Mouse (Mus musculus) lung, postnatal 10 days (tissue): ENCODE results near the gene Ddx55.

ENCODE experiments used
- DNase-seq: peaks from one replicate; pipeline ENCODE4 v3.0.0; 2021

Ddx55 gene

DNA sequence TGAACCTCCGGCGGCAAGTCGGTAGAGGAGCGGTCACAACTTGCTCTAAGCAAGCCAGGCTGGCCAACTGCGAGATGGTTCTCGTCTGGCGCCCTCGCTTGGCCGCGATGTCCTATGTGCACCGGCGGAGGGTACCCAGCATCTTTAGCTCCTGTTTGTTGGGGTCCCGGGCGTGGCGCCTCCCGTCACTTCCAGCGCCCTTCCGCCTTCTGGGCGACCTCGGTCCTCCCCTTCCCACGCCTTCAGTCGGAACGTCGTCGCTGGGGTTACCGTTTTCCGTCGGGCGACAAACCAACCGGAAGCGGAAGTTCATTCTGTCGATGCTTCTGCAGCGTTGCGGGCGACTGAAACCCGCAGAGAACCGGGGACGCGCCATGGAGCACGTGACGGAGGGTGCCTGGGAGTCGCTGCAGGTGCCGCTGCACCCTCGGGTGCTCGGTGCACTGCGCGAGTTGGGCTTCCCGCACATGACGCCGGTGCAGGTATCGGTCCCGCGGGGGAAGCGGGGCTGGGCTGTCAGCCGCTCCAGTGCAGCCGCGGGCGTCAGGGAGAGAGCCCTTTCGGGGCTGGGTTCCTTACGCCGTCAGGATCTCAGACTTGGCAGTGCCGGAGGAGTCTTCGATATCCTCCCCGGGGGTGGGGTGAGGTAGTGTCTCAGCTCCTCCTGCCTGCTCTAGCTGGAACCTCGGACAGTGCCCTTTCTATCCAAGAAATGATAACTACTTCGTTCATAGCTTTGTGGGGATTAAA is at the start of gene Ddx55:
Gene Ddx55, plus strand, starts transcription at position 307 of the 750 bp plus-strand sequence.
- peak; percentile 95 for DNase-seq

DNA sequence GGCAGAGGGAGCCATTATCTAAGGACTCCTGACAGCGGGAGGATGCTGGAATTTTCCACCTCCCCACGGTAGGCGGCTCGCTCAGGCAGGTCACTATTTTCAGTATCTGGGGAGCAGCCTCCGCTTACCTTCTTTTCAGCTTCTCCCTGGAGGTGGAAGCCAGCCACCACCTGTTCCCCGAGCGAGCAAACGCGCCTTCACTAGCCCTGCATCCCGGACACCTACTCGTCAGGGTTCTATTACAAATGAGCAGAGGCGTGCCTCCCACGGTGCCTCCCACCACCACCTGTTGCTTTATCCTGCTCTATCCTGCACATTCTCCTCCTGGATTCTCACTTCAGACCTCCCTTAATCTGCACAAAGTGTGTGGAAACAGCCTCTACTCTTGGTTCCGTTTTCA is 48.9 kb upstream of the Ddx55 start:
- DNase-seq, result no peak

DNA sequence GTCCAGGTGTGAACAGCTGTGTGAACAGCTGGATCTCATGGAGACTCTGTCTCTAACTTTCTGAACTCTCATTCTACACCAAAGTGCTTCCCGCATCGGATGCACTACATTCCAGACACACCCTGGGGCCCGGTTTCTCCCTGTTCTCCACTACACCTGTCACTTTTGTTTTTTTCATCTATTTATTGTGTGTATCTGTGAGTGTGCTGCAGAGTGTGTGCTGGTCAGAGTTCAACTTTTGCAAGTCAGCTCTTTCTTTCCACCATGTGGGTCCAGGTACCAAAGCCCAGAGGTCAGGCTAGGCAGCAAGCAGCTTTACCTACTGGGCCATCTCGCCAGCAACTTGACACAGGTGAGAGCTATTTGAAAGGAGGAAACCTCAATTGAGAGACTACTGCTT is 47.4 kb upstream of the Ddx55 start:
- no peak for DNase-seq

DNA sequence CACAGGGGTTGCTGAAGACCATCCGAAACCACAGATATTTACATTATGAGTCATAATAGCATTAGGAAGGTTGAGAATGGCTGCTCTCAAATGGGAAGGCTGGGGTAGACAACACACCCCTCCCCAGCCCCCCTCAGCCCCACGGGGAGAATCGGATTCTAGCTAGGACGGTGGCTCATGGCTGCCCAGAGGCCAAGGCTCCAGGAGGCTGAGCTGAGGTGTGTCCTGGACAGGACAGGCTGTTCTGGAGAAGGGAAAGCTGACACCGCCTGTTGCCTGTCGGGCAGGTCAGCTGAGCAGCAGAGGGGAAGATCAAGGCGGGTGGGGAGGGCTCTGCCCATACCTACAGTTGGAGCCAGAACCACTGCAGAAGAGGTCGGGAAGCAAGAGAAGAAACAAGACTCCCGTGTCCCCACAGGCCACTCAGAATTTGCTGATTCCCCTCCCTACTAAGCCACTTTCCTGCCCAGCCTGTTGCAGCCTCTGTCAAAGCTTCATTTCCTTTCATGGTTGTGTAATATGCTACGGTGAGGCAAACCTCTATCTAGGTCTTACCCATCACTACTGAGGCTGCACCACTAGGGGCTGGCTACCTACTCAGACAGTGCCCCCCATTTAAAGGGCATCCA is 45.8 kb upstream of the Ddx55 start:
- DNase-seq, result no peak

DNA sequence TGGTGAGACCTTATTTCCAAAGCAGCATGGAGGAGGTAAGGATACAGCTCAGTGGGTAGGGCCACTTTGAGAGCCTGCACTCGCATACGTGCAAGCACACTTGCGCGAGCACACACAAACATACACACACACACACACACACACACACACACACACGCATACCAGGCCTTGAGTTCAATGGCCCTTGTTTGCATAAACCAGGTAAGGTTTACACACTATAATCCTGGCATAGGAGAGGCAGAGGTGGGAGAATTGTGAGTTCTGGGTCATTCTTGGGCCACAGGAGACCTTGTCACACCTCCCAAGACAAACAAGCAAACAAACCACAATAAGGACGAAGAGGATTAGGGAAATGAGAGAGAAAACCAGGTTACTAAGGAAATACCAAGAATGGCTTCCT is 43.5 kb upstream of the Ddx55 start:
- no peak for DNase-seq

DNA sequence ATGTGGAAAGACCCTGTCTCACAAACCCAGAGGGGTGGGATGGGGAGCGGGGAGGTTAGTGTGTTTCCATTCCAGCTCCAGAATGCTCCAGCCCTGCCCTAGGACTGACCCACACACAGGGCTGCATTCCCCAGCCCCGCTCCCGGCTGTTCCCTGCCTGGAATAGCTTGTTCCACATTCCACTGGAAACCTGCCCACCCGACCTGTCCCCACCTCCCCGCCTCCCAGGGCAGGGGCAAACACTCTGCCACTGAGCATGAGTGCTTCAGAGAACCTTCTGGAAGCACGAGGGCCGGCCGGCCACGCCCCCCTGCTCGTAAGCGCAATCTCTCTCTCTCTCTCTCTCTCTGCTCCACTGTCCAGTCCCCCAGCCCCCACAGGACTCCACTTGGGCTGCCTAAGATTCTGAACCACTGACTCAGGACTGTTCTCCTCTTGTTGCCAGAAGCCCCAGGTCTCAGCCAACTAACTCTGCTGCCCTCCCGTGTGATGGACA is 42.9 kb upstream of the Ddx55 start:
- DNase-seq, result peak; percentile 89

DNA sequence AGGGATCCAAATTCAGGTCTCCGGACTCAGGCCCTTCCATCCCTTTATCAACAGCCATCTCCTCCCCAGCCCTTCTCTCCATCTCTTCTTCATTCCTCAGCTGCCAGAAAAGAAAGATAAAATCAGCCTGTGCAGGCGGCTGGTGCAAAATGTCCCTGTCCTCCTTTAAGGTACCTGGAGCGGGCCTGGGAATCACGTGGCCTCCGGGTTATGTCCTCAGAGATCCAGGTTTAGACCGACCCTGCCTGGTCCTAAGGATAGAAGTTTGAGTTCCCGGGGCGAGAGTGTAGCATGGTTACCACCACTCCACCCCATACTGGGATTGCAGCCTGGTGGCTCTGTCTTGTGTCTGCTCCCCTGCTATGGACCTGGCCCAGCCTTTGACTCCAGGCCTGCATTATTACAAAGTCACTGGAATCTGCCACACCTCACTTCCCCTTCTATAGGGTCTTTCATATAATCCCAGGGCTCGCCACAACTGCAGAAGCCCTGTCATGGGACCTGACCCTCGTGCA is 42.1 kb upstream of the Ddx55 start:
- DNase-seq, result no peak

DNA sequence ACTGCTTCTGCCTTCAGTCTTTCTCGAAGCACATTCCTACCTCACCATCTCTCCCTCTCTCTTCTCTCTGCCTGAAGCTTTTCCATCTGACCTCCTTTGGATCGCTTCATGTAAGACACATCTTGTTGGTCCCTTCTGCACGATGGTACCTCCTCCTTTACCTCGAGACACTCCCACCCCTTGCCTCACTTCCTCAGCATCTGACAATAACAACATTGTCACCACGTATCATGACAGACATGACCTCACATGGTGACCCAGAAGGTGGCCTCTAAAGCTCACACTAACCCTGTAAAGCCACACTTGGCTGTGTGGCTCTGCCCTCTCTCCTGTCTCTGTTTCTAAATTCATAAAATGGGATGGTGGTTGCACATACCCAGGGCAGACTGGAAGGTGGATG is 36.9 kb upstream of the Ddx55 start:
- DNase-seq, result no peak

DNA sequence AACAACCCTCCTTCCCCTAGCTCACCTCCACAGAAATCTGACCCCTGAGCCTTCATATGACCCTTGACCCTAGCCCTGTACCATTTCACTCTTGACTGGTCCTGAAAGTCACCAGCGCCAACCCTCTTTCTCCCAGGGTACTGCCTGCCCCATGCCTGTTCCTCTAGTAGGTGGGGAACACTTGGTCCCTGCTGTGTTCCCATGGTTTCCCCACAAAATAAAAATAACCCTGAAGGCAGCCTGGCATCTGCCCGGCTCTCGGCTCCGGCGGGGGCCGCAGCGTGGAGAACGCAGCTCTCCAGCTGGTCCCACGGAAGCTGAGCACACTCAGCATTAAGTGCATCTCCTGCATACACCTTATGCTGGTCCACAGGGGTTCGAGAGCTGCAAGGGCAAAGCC is 34.0 kb upstream of the Ddx55 start:
- no peak for DNase-seq

DNA sequence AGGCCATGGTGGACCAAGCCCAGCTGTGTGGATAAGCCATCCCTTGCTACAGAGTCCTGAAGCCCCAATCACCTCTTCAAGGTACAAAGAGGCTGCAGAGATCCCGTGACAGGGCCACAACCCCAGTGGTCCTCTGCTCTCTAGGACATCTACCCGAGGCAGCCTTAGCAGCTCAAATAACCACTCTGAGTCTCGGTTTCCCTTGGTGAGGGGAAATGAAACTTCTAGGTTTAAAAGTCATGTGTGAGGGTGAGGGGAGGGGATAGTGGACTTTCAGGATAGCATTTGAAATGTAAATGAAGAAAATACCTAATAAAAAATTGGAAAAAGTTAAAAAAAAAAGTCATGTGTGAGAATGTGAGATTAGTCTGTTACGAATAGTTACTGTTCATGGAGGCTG is 31.1 kb upstream of the Ddx55 start:
- no peak for DNase-seq

DNA sequence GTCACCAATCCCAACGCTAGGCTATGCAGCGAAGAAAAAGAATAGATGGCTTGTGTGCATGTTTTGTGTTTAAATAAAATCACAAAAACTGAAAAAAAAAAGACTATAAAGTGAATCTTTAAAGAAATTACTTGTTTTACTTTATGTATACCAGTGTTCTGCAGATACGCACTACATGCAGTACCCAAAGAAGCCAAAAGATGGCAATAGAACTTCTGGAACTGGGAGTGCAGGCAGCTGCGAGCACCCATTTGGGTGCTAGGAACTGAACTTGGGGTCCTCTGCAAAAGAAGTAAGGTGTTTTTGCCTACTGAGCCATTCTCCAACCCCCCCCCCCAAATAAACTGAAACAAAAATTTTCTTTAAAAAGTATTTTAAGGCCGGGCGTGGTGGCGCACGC is 29.6 kb upstream of the Ddx55 start:
- no peak for DNase-seq

DNA sequence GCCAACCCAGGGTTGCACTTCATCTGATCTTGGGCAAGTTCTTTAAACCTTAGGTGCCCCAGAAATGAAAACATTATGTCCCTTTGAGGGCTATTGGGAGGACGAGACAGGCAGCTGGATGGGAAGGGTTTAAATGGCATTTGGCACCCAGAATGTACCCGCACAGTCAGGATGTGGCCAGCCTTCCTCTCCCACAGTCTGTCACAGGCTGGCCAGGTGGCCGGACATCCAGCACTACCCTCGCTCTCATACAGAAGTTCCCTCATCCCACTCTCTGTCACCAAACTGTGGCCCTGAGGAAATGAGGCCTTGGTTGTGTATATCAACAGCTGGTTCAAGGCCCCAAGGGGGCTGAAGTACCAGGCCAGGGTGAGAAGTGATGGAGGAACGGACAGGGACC is 27.7 kb upstream of the Ddx55 start:
- no peak for DNase-seq

DNA sequence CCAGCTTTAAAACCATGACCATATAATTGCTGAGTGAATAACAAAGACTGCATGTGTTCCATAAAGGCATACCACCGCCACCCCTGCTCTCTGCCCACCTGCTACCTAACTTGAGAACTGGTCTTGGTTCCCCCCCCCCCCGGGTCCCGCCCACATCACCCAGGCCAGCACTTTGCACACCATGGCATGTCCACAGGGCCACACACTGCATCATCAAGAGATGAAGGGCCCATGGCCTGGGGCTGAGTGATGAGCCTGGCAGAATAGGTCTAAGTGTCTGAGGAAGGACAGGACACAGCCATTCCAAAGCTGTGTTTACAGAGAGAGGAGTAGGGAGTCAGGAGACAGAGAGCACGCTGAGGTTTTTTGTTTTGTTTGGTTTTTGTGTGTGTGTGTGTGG is 24.3 kb upstream of the Ddx55 start:
- no peak for DNase-seq

DNA sequence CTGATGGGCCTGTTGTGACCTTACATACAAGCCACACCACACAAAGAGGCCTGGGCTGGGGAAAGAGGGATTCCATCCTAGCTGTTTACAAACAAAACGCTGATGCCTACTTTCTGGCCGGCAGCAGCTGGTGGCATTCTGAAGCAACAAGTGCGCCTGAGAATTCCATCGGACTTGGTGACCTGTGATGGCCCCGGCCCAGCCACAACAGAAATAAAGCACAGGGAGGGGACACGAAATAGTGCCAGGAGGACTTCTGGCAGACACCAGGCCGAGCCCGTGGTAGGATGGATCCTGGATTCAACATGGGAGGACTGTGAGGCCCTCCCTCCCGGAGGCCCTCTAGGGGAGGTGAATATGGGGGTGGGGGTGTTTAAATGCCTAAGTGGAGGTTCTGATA is 23.9 kb upstream of the Ddx55 start:
- peak; percentile 65 for DNase-seq

DNA sequence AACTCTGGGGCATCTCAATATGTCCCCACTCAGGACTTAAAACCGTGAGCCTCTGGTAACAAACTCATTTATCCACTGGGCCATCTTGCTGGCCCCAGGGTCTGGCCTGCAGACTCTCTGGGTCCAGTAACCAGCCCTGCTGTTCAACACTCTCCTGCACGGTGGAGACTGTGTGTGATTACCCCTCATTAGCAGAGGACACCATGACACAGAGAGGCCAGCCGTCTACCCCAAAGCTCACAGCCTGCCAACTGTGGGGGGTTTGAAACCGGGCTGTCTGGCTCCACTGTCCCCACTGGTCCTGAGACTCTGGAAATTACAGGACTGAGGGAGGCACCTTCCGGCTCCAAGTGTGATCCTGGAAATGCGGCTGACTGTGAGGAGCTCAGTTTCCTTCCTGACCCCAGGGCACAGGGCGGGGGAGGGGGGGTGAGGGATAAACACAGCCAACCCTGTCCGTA is 23.4 kb upstream of the Ddx55 start:
- DNase-seq, result peak; percentile 64

DNA sequence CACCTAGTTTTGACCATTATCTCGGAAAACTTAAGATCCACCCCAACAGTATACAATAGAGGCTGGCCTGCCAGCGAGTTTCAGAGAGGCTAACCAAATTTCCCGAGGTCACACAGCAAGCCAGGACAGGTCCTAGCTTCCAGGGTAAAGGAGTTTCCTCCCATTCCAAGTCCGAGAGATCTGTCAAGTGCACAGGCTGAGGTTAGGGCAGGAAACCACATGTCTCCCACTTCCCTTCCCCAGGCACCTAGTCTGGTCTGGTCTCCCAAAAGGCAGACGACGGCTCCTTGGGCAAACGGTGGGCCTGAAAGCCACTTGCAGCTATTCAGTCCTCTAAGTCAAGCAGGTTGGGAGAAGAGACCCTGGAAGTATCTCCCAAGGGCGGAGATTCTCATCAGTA is 23.0 kb upstream of the Ddx55 start:
- DNase-seq, result no peak

DNA sequence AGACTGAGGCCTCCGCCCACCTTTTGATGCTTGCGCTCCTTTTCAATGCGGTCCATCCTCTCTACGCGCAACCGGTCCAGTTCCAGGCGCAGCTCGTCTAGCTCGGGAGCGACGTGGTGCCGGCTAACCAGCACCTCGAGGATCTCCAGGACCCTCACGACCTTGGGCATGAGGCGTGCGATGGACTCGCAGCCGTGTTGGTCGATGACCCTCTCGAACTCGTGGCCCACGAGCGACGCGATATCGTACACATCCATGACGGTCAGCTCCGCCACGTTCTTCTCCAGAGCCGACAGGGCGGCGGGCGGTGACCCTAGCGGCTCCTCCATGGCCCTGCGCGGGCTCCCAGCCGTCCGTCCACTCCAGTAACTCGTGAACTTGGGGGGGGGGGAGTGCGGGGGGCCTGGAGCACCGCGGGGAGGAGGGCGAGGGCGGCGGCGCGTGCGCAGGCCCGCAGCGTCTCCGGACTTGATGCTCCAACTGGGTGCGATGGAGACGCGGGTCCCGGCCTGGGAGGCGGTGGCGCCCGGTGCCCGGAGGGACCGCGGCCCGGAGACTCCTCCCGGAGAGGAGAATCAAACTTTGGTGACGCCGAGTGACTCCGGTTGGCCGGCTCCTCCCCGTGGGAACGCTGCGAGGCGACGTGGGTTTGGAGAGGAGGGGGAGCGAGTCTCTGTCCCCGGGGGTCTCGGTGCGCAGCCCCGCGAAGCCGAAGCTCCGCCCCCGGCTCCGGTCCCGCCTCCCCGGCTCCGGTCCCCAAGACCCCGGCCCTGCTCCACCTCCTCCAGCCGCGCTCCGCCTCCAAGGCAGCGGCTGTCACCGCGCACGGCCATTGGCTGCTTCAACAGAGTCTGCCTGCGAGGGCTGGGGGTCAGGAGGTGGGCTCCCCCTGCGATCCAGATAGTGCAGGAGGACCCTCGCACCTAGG is 21.7 kb upstream of the Ddx55 start, which contains the start of gene Rilpl1:
Gene Rilpl1, minus strand, starts transcription at position 737 of the 928 bp plus-strand sequence.
- peak; percentile 92 for DNase-seq

DNA sequence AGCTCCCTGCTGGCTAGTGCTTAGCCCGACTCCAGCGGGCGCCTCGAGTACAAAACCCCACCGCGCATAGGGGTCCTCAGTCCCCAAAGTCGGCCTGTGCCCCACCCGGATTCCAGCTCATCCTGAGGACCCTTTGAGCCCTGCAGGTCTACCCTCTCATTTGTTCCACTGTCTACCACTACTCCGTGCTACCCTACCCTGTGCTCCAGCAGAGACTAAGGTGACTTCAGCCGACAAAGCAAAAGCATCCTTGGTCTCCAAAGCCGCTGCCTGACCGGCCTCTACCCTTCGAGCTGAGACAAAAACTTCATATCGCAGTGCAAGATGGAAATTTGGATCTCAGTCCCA is 21.1 kb upstream of the Ddx55 start:
- DNase-seq, result no peak

DNA sequence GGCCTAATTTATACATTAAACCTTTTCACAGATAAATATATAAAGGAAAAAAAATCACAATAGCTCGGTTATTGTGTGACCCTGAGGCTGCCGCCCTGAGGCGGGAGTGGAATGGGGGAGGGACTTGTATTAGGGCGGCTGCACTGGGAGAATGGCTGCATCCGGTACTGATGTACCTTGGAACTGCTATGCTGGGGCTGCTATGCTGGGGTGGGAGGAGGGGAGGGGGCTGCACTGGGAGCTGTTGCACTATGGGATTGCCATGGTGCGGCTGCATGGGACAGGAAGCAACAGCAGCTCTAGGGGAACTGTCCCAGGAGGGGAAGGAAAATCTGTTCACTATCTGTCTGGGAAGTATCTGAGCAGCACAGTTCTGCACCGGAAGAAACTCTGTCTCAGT is 20.2 kb upstream of the Ddx55 start:
- peak; percentile 52 for DNase-seq

DNA sequence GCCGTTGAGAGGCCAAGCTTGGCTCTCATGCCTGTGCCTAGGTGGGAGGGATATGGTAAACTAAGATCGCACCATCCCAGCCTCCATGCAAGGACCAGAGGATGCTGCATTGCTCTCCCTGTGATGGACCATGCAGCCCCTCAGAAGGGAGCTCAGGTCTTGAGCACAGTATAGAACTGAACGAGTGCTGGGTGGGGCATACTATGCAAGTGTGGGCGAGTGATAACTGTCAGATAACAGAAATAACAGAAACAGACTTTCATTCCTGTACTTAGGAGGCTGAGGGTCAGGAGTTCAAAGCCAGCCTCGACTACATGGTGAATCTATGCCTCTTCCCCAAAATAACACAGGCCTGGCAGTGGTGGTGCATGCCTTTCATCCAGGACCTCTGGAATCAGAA is 17.6 kb upstream of the Ddx55 start:
- DNase-seq, result no peak

DNA sequence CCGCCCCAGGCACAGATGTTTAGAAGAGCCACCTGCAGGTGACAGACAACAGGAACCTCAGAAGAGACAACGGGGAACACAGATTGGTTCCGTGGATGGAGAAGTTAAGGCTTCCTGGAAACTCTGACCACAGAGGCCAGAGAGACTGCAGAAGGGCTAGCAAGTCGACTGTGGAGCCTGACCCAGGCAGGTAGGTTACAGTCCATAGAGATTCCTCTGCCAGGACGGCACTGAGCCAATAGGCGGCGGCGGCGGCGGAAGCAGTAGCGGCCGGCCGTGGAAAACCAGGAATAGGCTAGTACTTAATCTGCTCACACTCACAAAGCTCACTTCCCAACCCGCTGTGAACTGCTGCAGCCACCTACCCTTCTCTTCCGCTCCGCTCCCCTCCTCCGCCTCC is 15.9 kb upstream of the Ddx55 start:
- DNase-seq, result peak; percentile 69

DNA sequence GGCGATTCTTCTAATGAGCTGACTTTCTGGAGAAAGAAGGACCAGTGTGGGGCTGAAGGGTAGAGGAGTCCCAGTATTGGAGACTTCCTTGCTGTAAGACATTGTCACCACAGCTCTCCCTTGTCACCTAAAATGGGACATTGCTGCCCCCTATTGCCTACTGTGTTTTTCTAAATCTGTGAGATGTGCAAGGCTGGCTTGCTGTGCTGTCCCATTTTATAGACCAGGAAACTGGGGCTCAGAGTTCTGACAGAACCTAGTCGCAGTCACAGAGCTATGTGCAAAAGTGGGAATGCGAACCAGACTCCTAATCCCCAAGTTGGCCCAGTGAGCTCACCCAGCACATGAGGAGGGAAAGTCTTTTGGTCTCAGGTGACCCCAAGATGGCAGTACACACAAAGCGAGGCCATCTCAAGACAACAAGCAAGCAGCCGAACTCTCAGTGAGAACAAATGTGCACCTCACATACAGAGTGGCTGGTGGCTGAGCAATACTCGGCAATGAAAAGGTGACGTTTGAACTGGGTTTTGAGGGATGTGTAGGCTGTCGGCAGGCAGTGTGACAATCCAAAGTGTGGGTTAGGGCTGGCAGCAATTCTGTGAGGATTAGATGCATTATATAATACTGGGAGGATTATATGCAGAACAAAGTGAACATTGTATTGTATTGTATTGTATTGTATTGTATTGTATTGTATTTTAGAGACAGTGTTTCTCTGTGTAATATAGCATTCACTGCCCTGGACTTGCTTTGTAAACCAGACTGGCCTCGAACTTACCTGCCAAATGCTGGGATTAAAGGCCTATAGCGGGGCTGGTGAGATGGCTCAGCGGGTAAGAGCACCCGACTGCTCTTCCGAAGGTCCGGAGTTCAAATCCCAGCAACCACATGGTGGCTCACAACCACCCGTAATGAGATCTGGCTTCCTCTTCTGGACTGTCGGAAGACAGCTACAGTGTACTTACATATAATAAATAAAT is 13.6 kb upstream of the Ddx55 start:
- peak; percentile 86 for DNase-seq
